Mouse (Mus musculus) kidney, embryonic 14.5 days (tissue): ENCODE measurements at regions not wholly inside any gene's neighbourhood (a gene's known extent, or its start where the extent isn't known, plus 50 kb on each side); places are given as distances from the start of the nearest gene placed in this dataset.

Experiments used
- ATAC-seq: fragments of 200-750 bp; cut with Nextera tagmentation; 2 replicates; pipeline ENCODE4 v1.8.0; 2017; ENCODE audit warnings: moderate number of reproducible peaks, mild to moderate bottlenecking, moderate TSS enrichment, moderate library complexity; ENCODE audit not compliant: low FRiP score, low TSS enrichment
- H3K27ac ChIP-seq: fragments of 300-500 bp; sonication (generic); 2 replicates; pipeline ENCODE4 v1.5.1; 2014; ENCODE audit warnings: low read depth, mild to moderate bottlenecking, low read length, moderate library complexity, mixed read lengths
- H3K27me3 ChIP-seq: fragments of 300-500 bp; sonication (generic); 2 replicates; pipeline ENCODE4 v1.6.1; 2014; ENCODE audit warnings: mild to moderate bottlenecking, low read length; ENCODE audit not compliant: control insufficient read depth, insufficient read depth
- H3K36me3 ChIP-seq: fragments of 300-500 bp; sonication (generic); 2 replicates; pipeline ENCODE4 v1.6.1; 2014; ENCODE audit warnings: low read length, mixed read lengths; ENCODE audit not compliant: control insufficient read depth, insufficient read depth
- H3K4me1 ChIP-seq: fragments of 300-500 bp; sonication (generic); 2 replicates; pipeline ENCODE4 v1.6.1; 2014; ENCODE audit warnings: low read length, mixed read lengths; ENCODE audit not compliant: control insufficient read depth, insufficient read depth
- H3K4me2 ChIP-seq: fragments of 300-500 bp; sonication (generic); replicated peaks from 2 replicates; pipeline ENCODE4 v1.6.1; 2014; ENCODE audit warnings: low read depth, mild to moderate bottlenecking, low read length
- H3K4me3 ChIP-seq: fragments of 300-500 bp; sonication (generic); 2 replicates; pipeline ENCODE4 v1.5.1; 2014; ENCODE audit warnings: mild to moderate bottlenecking, low read length
- H3K9ac ChIP-seq: fragments of 300-500 bp; sonication (generic); 2 replicates; pipeline ENCODE4 v1.6.1; 2014; ENCODE audit warnings: low read depth, mild to moderate bottlenecking, low read length, moderate library complexity
- H3K9me3 ChIP-seq: fragments of 300-500 bp; sonication (generic); 2 replicates; pipeline ENCODE4 v1.6.1; 2016; ENCODE audit warnings: low read length; ENCODE audit not compliant: control insufficient read depth
- WGBS: fragments of 180-500 bp; shearing (Covaris S2); extraction: QIAGEN DNeasy Blood & Tissue Kit; methylation state at CpG from one replicate; pipeline ENCODE4 v1.1.7; 2014; 5-methylcytosine and 5-hydroxymethylcytosine counted together

- Histone ChIP-seq H3K9me3 (no peaks in the 10 kb centered on the region), H3K27ac (no peak overlapping the region), H3K4me1 (no peaks in the 10 kb centered on the region), H3K36me3 (no peaks in the 10 kb centered on the region), H3K4me2 (no peak overlapping the region), H3K27me3 (no peaks in the 10 kb centered on the region), H3K4me3 (no peak overlapping the region), H3K9ac (no peak overlapping the region)
- ATAC-seq, result no peak
- WGBS, result 82% methylated on average over 4 of the region's 4 CpGs
Measured at GRCm38 (mm10) chr6:143482272-143482671, 315.3 kb downstream of the Etnk1 start.

GRCm38 (mm10) chr6:143482868-143483267 is 315.8 kb downstream of the Etnk1 start:
- H3K27me3 ChIP-seq, result no peaks in the 10 kb centered on the region
- no peak overlapping the region for H3K4me3 ChIP-seq
- no peaks in the 10 kb centered on the region for H3K4me1 ChIP-seq
- WGBS, result 89% methylated on average over 6 of the region's 6 CpGs
- H3K9ac ChIP-seq, result no peak overlapping the region
- H3K9me3 ChIP-seq, result no peaks in the 10 kb centered on the region
- no peaks in the 10 kb centered on the region for H3K36me3 ChIP-seq
- no peak overlapping the region for H3K27ac ChIP-seq
- H3K4me2 ChIP-seq, result no peak overlapping the region
- no peak for ATAC-seq

- no peaks in the 10 kb centered on the region for H3K27me3 ChIP-seq
- no peak for ATAC-seq
- no peak overlapping the region for H3K9ac ChIP-seq
- H3K4me1 ChIP-seq, result no peaks in the 10 kb centered on the region
- H3K27ac ChIP-seq, result no peak overlapping the region
- no peaks in the 10 kb centered on the region for H3K9me3 ChIP-seq
- H3K36me3 ChIP-seq, result no peaks in the 10 kb centered on the region
- H3K4me2 ChIP-seq, result no peak overlapping the region
- 96% methylated on average over 6 of the region's 6 CpGs for WGBS
- H3K4me3 ChIP-seq, result no peak overlapping the region
Measured at GRCm38 (mm10) chr6:143484941-143485340, 317.9 kb downstream of the Etnk1 start.

DNA sequence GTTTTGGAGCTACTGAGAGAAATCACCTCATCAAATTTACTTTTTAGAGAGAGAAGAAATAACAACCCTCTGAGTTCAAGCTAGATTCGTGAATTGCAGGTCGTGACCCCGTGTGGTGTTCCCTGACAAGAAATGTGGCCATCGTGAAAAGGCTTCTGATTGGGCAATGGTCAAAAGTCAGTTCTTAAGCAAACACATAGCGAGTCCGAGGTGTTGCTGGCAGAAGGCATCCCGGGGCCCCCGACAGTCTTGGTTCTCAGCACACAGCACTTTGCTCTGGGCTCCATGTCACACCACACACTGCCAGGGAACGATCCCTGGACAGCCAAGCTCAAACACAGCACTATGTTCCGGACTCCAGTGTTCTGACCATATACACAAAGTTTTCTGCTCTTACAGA is 320.0 kb downstream of the Etnk1 start:
- Histone ChIP-seq H3K27me3 (no peaks in the 10 kb centered on the region), H3K9me3 (no peaks in the 10 kb centered on the region), H3K9ac (no peak overlapping the region), H3K4me1 (no peaks in the 10 kb centered on the region), H3K27ac (no peak overlapping the region), H3K36me3 (no peaks in the 10 kb centered on the region), H3K4me3 (no peak overlapping the region), H3K4me2 (no peak overlapping the region)
- WGBS, result 51% methylated on average over 10 of the region's 10 CpGs
- no peak for ATAC-seq

- Histone ChIP-seq H3K4me3 (no peak overlapping the region), H3K27ac (no peak overlapping the region), H3K27me3 (no peaks in the 10 kb centered on the region), H3K9ac (no peak overlapping the region), H3K36me3 (no peaks in the 10 kb centered on the region), H3K4me2 (no peak overlapping the region), H3K4me1 (no peaks in the 10 kb centered on the region), H3K9me3 (no peaks in the 10 kb centered on the region)
- 97% methylated on average over 6 of the region's 6 CpGs for WGBS
- no peak for ATAC-seq
Measured at GRCm38 (mm10) chr6:143490019-143490418, 323.0 kb downstream of the Etnk1 start.

GRCm38 (mm10) chr6:143491380-143491779 is 324.4 kb downstream of the Etnk1 start:
- no peaks in the 10 kb centered on the region for H3K4me1 ChIP-seq
- WGBS, result 94% methylated on average over 5 of the region's 5 CpGs
- H3K27me3 ChIP-seq, result no peaks in the 10 kb centered on the region
- H3K4me2 ChIP-seq, result no peak overlapping the region
- H3K27ac ChIP-seq, result no peak overlapping the region
- no peaks in the 10 kb centered on the region for H3K36me3 ChIP-seq
- no peak overlapping the region for H3K4me3 ChIP-seq
- no peak overlapping the region for H3K9ac ChIP-seq
- ATAC-seq, result no peak
- no peaks in the 10 kb centered on the region for H3K9me3 ChIP-seq

GRCm38 (mm10) chr6:143493543-143493942 is 326.5 kb downstream of the Etnk1 start:
- Histone ChIP-seq H3K9ac (no peak overlapping the region), H3K27me3 (no peaks in the 10 kb centered on the region), H3K4me2 (no peak overlapping the region), H3K27ac (no peak overlapping the region), H3K4me1 (no peaks in the 10 kb centered on the region), H3K36me3 (no peaks in the 10 kb centered on the region), H3K9me3 (no peaks in the 10 kb centered on the region), H3K4me3 (no peak overlapping the region)
- ATAC-seq, result no peak
- 94% methylated on average over 3 of the region's 3 CpGs for WGBS

DNA sequence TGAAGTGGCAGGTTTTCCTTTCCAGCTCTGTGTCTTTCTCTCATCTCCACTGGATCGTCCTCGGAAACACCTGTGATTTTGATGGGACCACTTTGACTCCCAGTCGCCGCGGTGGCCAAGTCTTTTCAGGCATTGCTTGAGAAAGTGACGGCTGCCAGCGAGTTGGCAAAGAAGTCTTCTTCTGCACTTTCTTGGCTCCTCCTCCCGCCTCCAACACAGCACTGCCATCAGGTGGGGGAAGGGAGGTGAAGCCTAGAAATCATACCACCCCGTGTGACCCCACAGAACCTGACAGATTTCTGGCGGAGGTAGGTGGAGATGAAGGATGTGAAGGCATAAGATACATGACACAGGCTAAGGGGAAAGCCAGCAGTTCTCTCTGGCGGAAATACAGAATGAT is 327.3 kb downstream of the Etnk1 start:
- no peak overlapping the region for H3K4me3 ChIP-seq
- no peaks in the 10 kb centered on the region for H3K27me3 ChIP-seq
- H3K4me2 ChIP-seq, result no peak overlapping the region
- H3K9me3 ChIP-seq, result no peaks in the 10 kb centered on the region
- H3K36me3 ChIP-seq, result no peaks in the 10 kb centered on the region
- ATAC-seq, result no peak
- WGBS, result 75% methylated on average over 11 of the region's 11 CpGs
- H3K4me1 ChIP-seq, result no peaks in the 10 kb centered on the region
- H3K9ac ChIP-seq, result no peak overlapping the region
- no peak overlapping the region for H3K27ac ChIP-seq

GRCm38 (mm10) chr6:143494886-143495285 is 327.9 kb downstream of the Etnk1 start:
- H3K27ac ChIP-seq, result no peak overlapping the region

DNA sequence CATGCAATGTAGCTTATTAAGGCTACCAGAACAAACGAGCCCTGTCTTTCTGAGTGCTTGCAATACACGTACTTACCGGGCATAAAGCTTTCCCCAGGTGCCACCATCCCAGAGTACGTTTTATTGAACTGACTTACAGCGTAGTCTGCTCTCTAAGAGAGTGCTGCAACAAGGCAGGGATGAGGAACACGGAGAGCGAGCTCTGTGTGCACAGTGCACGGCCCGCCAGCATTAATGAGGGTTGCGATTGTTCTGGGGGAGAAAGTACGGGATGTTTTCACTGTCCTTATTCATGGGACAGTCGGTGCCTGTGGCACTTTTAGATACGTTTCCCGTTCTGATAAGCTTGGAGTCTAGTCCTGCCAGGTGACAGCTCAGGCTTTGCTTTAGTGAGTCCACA is 331.7 kb downstream of the Etnk1 start:
- WGBS, result 77% methylated on average over 14 of the region's 14 CpGs
- H3K9me3 ChIP-seq, result no peaks in the 10 kb centered on the region
- no peaks in the 10 kb centered on the region for H3K27me3 ChIP-seq
- no peak overlapping the region for H3K4me2 ChIP-seq
- H3K27ac ChIP-seq, result no peak overlapping the region
- no peak for ATAC-seq
- no peaks in the 10 kb centered on the region for H3K4me1 ChIP-seq
- H3K4me3 ChIP-seq, result no peak overlapping the region
- H3K9ac ChIP-seq, result no peak overlapping the region
- no peaks in the 10 kb centered on the region for H3K36me3 ChIP-seq

More at GRCm38 (mm10) chr6:143494886-143495285, 327.9 kb downstream of the Etnk1 start:
- no peak for ATAC-seq
- WGBS, result 32% methylated on average over 7 of the region's 7 CpGs
- H3K4me1 ChIP-seq, result no peaks in the 10 kb centered on the region
- H3K27me3 ChIP-seq, result no peaks in the 10 kb centered on the region
- H3K4me2 ChIP-seq, result no peak overlapping the region
- no peaks in the 10 kb centered on the region for H3K9me3 ChIP-seq
- no peak overlapping the region for H3K4me3 ChIP-seq
- H3K36me3 ChIP-seq, result no peaks in the 10 kb centered on the region
- H3K9ac ChIP-seq, result no peak overlapping the region
